Mouse (Mus musculus): ENCODE results near the gene Olfr531. TPM values are rescaled to one million over a fixed set of nuclear protein-coding genes. Genes with fewer than 3 reads are reported as not detected.

Gene Olfr531
- not detected in 2 replicates for polyA plus RNA-seq (2015; fragmentation: Nextera tagmentation; extraction: Ambion mirVana)

DNA sequence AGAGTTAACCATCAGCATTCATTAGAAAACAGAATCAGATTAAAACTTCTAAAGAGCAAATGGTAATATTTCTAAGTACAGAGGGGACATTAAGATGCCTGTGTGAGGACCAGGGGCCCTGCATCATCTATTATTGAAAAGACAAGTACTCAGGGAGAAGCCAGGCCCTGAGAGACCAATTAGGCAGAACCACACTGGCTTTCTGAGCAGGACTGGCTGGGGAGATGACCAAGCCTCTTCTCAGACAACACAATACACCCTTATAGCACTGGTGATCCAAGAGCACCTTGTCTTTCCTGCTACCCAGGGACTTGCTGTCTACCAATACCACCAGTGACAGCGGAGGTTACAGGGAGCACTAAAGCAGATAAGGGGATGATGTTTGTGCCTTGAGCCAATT lies at the start of gene Olfr531:
Olfr531 (minus strand) TSS at position 101 of the 400 bp plus-strand sequence.
- Histone ChIP-seq H3K9me3 (ENCODE audit: low read length) (no peaks in the 10 kb centered on the region), H3K4me1 (ENCODE audit: insufficient read depth, low read depth, low read length) (no peaks in the 10 kb centered on the region), H3K27ac (ENCODE audit: low read length) (no peak within 1 kb of the TSS), H3K36me3 (ENCODE audit: insufficient read depth, low read length) (no peaks in the 10 kb centered on the region), H3K4me2 (replicated peaks; ENCODE audit: low read depth, low read length) (no peak within 1 kb of the TSS), H3K9ac (replicated peaks; ENCODE audit: low read depth) (no peak within 1 kb of the TSS), H3K4me3 (ENCODE audit: low read depth, low read length) (no peak within 1 kb of the TSS), H3K27me3 (replicated peaks; ENCODE audit: insufficient read depth, low read length) (no peaks in the 10 kb centered on the region)
- no peak for ATAC-seq
- TF ChIP-seq EP300 (IDR thresholded peaks at IDR 0.05) = no peak
- no peak for TF ChIP-seq CTCF (IDR thresholded peaks at IDR 0.05)
- WGBS = 50% methylated on average over 1 of the region's 1 CpGs
- no peak for DNase-seq (ENCODE audit: low spot score)

- no peak for DNase-seq (ENCODE audit: low spot score)
- WGBS = 70% methylated on average over 1 of the region's 1 CpGs
- Histone ChIP-seq H3K4me2 (replicated peaks; ENCODE audit: low read depth, low read length) (no peak overlapping the region), H3K9me3 (ENCODE audit: low read length) (no peaks in the 10 kb centered on the region), H3K27ac (ENCODE audit: low read length) (no peak overlapping the region), H3K27me3 (replicated peaks; ENCODE audit: insufficient read depth, low read length) (no peaks in the 10 kb centered on the region), H3K9ac (replicated peaks; ENCODE audit: low read depth) (no peak overlapping the region), H3K4me1 (ENCODE audit: insufficient read depth, low read depth, low read length) (no peaks in the 10 kb centered on the region), H3K4me3 (ENCODE audit: low read depth, low read length) (no peak overlapping the region), H3K36me3 (ENCODE audit: insufficient read depth, low read length) (no peaks in the 10 kb centered on the region)
- ATAC-seq = no peak
- TF ChIP-seq EP300 (IDR thresholded peaks at IDR 0.05) (no peak), CTCF (IDR thresholded peaks at IDR 0.05) (no peak)
Measured at GRCm38 (mm10) chr7:140443141-140443540, 40.4 kb upstream of the Olfr531 start.

DNA sequence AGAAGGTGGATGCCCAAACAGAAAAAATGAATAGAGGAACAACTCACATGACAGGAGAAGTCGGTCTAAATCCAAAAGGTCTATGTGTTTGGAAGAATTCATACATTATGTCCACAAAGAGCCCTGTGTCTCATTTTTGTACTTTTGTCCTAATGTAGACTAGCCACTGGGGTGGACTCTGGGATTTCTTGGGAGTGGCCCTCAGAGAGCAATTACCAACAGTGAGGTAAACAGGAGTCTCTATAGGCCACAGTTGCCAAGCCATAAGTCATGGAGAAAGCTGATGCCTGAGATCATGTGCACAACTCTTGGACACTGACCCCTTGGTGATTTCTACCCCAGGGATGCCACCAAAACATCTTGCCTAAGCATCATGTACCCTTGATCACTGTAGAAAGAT lies 18.8 kb upstream of the Olfr531 start, which contains the start of gene Olfr532:
Olfr532 (minus strand) TSS at position 101 of the 400 bp plus-strand sequence.
- Histone ChIP-seq H3K9me3 (ENCODE audit: low read length) (no peaks in the 10 kb centered on the region), H3K4me2 (replicated peaks; ENCODE audit: low read depth, low read length) (no peak within 1 kb of the TSS), H3K4me3 (ENCODE audit: low read depth, low read length) (no peak within 1 kb of the TSS), H3K27ac (ENCODE audit: low read length) (no peak within 1 kb of the TSS), H3K36me3 (ENCODE audit: insufficient read depth, low read length) (no peaks in the 10 kb centered on the region), H3K27me3 (replicated peaks; ENCODE audit: insufficient read depth, low read length) (no peaks in the 10 kb centered on the region), H3K4me1 (ENCODE audit: insufficient read depth, low read depth, low read length) (no peaks in the 10 kb centered on the region), H3K9ac (replicated peaks; ENCODE audit: low read depth) (no peak within 1 kb of the TSS)
- no peak for TF ChIP-seq CTCF (IDR thresholded peaks at IDR 0.05)
- TF ChIP-seq EP300 (IDR thresholded peaks at IDR 0.05) = no peak
- ATAC-seq (no peak), DNase-seq (ENCODE audit: low spot score) (no peak)
- WGBS = 96% methylated on average over 1 of the region's 1 CpGs

GRCm38 (mm10) chr7:140376911-140377310 lies 25.8 kb downstream of the Olfr531 start:
- WGBS = 88% methylated on average over 2 of the region's 2 CpGs
- TF ChIP-seq EP300 (IDR thresholded peaks at IDR 0.05) = no peak
- TF ChIP-seq CTCF (IDR thresholded peaks at IDR 0.05) = no peak
- Histone ChIP-seq H3K36me3 (ENCODE audit: insufficient read depth, low read length) (no peaks in the 10 kb centered on the region), H3K4me3 (ENCODE audit: low read depth, low read length) (no peak overlapping the region), H3K4me1 (ENCODE audit: insufficient read depth, low read depth, low read length) (no peaks in the 10 kb centered on the region), H3K9me3 (ENCODE audit: low read length) (no peaks in the 10 kb centered on the region), H3K4me2 (replicated peaks; ENCODE audit: low read depth, low read length) (no peak overlapping the region), H3K27me3 (replicated peaks; ENCODE audit: insufficient read depth, low read length) (no peaks in the 10 kb centered on the region), H3K9ac (replicated peaks; ENCODE audit: low read depth) (no peak overlapping the region), H3K27ac (ENCODE audit: low read length) (no peak overlapping the region)
- no peak for ATAC-seq
- no peak for DNase-seq (ENCODE audit: low spot score)

DNA sequence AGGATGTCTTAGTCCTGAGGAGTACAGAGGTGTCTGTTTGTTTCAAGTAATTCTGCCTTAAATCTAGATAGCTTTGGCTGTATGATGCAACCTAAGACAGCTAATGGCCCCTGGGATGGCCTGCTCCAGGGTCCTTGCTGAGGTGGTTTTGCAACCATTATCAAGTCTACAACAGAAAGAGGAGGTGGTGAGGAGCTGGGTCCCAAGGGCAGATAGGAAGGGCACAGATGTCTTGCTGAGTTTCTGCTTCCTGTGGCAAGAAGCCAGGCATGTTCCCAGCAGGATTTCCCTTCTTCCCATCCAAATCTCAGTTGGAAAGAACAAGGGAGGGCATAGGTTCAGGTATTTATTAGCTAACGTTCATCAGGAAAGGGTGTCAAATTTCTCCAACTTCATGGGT lies 26.5 kb downstream of the Olfr531 start, which contains the start of gene Olfr530:
Olfr530 (minus strand) TSS at position 101 of the 400 bp plus-strand sequence.
- H3K9me3 ChIP-seq (ENCODE audit: low read length) = no peaks in the 10 kb centered on the region
- H3K27ac ChIP-seq (ENCODE audit: low read length) = no peak within 1 kb of the TSS
- WGBS = 33% methylated on average over 1 of the region's 1 CpGs
- no peaks in the 10 kb centered on the region for H3K27me3 ChIP-seq (replicated peaks; ENCODE audit: insufficient read depth, low read length)
- no peak within 1 kb of the TSS for H3K9ac ChIP-seq (replicated peaks; ENCODE audit: low read depth)
- no peaks in the 10 kb centered on the region for H3K36me3 ChIP-seq (ENCODE audit: insufficient read depth, low read length)
- no peak for ATAC-seq
- H3K4me3 ChIP-seq (ENCODE audit: low read depth, low read length) = no peak within 1 kb of the TSS
- no peaks in the 10 kb centered on the region for H3K4me1 ChIP-seq (ENCODE audit: insufficient read depth, low read depth, low read length)
- no peak for TF ChIP-seq EP300 (IDR thresholded peaks at IDR 0.05)
- TF ChIP-seq CTCF (IDR thresholded peaks at IDR 0.05) = no peak
- no peak within 1 kb of the TSS for H3K4me2 ChIP-seq (replicated peaks; ENCODE audit: low read depth, low read length)
- DNase-seq (ENCODE audit: low spot score) = no peak

DNA sequence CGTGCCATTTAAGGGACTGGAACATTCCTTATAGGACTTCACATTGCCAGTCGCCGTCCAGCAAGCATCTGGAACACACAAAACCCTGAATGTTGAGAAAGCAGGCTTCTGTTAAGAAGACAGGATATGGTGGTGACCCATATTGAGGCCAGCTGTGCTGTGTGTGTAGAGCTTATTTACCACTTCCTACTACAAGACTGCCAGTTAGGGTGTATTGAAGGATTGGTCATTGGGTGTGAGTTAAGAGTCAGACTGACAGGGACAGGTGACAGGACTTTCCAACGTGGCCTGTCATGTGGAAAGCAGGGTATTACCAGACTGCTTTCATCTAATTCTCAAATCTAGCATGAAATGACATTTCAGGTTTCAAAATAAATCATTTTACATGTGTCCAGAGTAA lies 28.4 kb downstream of the Olfr531 start:
- Histone ChIP-seq H3K4me1 (ENCODE audit: insufficient read depth, low read depth, low read length) (no peaks in the 10 kb centered on the region), H3K36me3 (ENCODE audit: insufficient read depth, low read length) (no peaks in the 10 kb centered on the region), H3K27ac (ENCODE audit: low read length) (no peak overlapping the region), H3K9ac (replicated peaks; ENCODE audit: low read depth) (no peak overlapping the region), H3K9me3 (ENCODE audit: low read length) (no peaks in the 10 kb centered on the region), H3K27me3 (replicated peaks; ENCODE audit: insufficient read depth, low read length) (no peaks in the 10 kb centered on the region), H3K4me2 (replicated peaks; ENCODE audit: low read depth, low read length) (no peak overlapping the region), H3K4me3 (ENCODE audit: low read depth, low read length) (no peak overlapping the region)
- DNase-seq (ENCODE audit: low spot score) (no peak), ATAC-seq (no peak)
- TF ChIP-seq CTCF (IDR thresholded peaks at IDR 0.05) (no peak), EP300 (IDR thresholded peaks at IDR 0.05) (no peak)
- 56% methylated on average over 4 of the region's 4 CpGs for WGBS

GRCm38 (mm10) chr7:140361571-140361970 lies 41.1 kb downstream of the Olfr531 start, which contains the start of gene Olfr60:
Olfr60 (minus strand) TSS chr7:140361671.
- no peaks in the 10 kb centered on the region for H3K9me3 ChIP-seq (ENCODE audit: low read length)
- no peak within 1 kb of the TSS for H3K4me2 ChIP-seq (replicated peaks; ENCODE audit: low read depth, low read length)
- no peaks in the 10 kb centered on the region for H3K36me3 ChIP-seq (ENCODE audit: insufficient read depth, low read length)
- ATAC-seq (no peak), DNase-seq (ENCODE audit: low spot score) (no peak)
- TF ChIP-seq EP300 (IDR thresholded peaks at IDR 0.05) (no peak), CTCF (IDR thresholded peaks at IDR 0.05) (no peak)
- no peak within 1 kb of the TSS for H3K9ac ChIP-seq (replicated peaks; ENCODE audit: low read depth)
- H3K27ac ChIP-seq (ENCODE audit: low read length) = no peak within 1 kb of the TSS
- no peaks in the 10 kb centered on the region for H3K4me1 ChIP-seq (ENCODE audit: insufficient read depth, low read depth, low read length)
- H3K27me3 ChIP-seq (replicated peaks; ENCODE audit: insufficient read depth, low read length) = no peaks in the 10 kb centered on the region
- no peak within 1 kb of the TSS for H3K4me3 ChIP-seq (ENCODE audit: low read depth, low read length)
- WGBS = 59% methylated on average over 3 of the region's 3 CpGs

Other genes starting within 250 kb of the Olfr531 start
- gene Sprn, start 248.0 kb downstream of the Olfr531 start, polyA plus RNA-seq (2015; fragmentation: Nextera tagmentation; extraction: Ambion mirVana) = 0.10 and 0.19 TPM in 2 replicates
- gene Olfr522, start 238.2 kb downstream of the Olfr531 start, polyA plus RNA-seq (2015; fragmentation: Nextera tagmentation; extraction: Ambion mirVana) = not detected in 2 replicates
- gene Olfr523, start 229.7 kb downstream of the Olfr531 start, polyA plus RNA-seq (2015; fragmentation: Nextera tagmentation; extraction: Ambion mirVana) = not detected in 2 replicates
- not detected in 2 replicates for gene Olfr524, start 197.0 kb downstream of the Olfr531 start, polyA plus RNA-seq (2015; fragmentation: Nextera tagmentation; extraction: Ambion mirVana)
- 0.23 and 0.56 TPM in 2 replicates for gene Cd163l1, start 184.7 kb downstream of the Olfr531 start, polyA plus RNA-seq (2015; fragmentation: Nextera tagmentation; extraction: Ambion mirVana)
- gene 5830411N06Rik, start 155.6 kb downstream of the Olfr531 start, polyA plus RNA-seq (2015; fragmentation: Nextera tagmentation; extraction: Ambion mirVana) = 0.05 TPM in 1 of 2 replicates, not detected in the other
- not detected in 2 replicates for gene Olfr525, start 82.1 kb downstream of the Olfr531 start, polyA plus RNA-seq (2015; fragmentation: Nextera tagmentation; extraction: Ambion mirVana)
- gene Olfr527, start 68.9 kb downstream of the Olfr531 start, polyA plus RNA-seq (2015; fragmentation: Nextera tagmentation; extraction: Ambion mirVana) = not detected in 2 replicates
- not detected in 2 replicates for gene Olfr60, start 41.2 kb downstream of the Olfr531 start, polyA plus RNA-seq (2015; fragmentation: Nextera tagmentation; extraction: Ambion mirVana)
- not detected in 2 replicates for gene Olfr530, start 26.6 kb downstream of the Olfr531 start, polyA plus RNA-seq (2015; fragmentation: Nextera tagmentation; extraction: Ambion mirVana)
- gene Olfr532, start 18.7 kb upstream of the Olfr531 start, polyA plus RNA-seq (2015; fragmentation: Nextera tagmentation; extraction: Ambion mirVana) = not detected in 2 replicates
- not detected in 2 replicates for gene Olfr533, start 60.5 kb upstream of the Olfr531 start, polyA plus RNA-seq (2015; fragmentation: Nextera tagmentation; extraction: Ambion mirVana)
- not detected in 2 replicates for gene Olfr535, start 81.3 kb upstream of the Olfr531 start, polyA plus RNA-seq (2015; fragmentation: Nextera tagmentation; extraction: Ambion mirVana)
- gene Olfr536, start 104.5 kb upstream of the Olfr531 start, polyA plus RNA-seq (2015; fragmentation: Nextera tagmentation; extraction: Ambion mirVana) = not detected in 2 replicates
- gene Olfr538, start 165.0 kb upstream of the Olfr531 start, polyA plus RNA-seq (2015; fragmentation: Nextera tagmentation; extraction: Ambion mirVana) = not detected in 2 replicates
- gene Olfr46, start 198.4 kb upstream of the Olfr531 start, polyA plus RNA-seq (2015; fragmentation: Nextera tagmentation; extraction: Ambion mirVana) = 0.01 TPM in 1 of 2 replicates, not detected in the other
- gene Olfr61, start 226.1 kb upstream of the Olfr531 start, polyA plus RNA-seq (2015; fragmentation: Nextera tagmentation; extraction: Ambion mirVana) = not detected in 2 replicates
- not detected in 2 replicates for gene Olfr53, start 243.5 kb upstream of the Olfr531 start, polyA plus RNA-seq (2015; fragmentation: Nextera tagmentation; extraction: Ambion mirVana)